Mouse (Mus musculus) heart, embryonic 12.5 days (tissue): ENCODE measurements around the gene 2900026A02Rik. TPM values are rescaled to one million over a fixed set of nuclear protein-coding genes. Genes with fewer than 3 reads are reported as not detected.
A peak's percentile ranks its signal among the peaks of the same experiment; 100 is the strongest.

Source experiments
- ATAC-seq: fragments of 200-750 bp; cut with Nextera tagmentation; 2 replicates; pipeline ENCODE4 v1.8.0; 2017; ENCODE audit warnings: moderate TSS enrichment, moderate library complexity; ENCODE audit not compliant: insufficient number of reproducible peaks, low FRiP score
- H3K27ac ChIP-seq: fragments of 300-500 bp; sonication (generic); 2 replicates; pipeline ENCODE4 v1.5.1; 2016; ENCODE audit warnings: mild to moderate bottlenecking, moderate library complexity; ENCODE audit not compliant: poor library complexity, severe bottlenecking
- H3K27me3 ChIP-seq: fragments of 300-500 bp; sonication (generic); replicated peaks from 2 replicates; pipeline ENCODE4 v1.6.1; 2016; ENCODE audit warnings: mild to moderate bottlenecking, moderate library complexity
- H3K36me3 ChIP-seq: fragments of 300-500 bp; sonication (generic); 2 replicates; pipeline ENCODE4 v1.6.1; 2016; ENCODE audit warnings: mild to moderate bottlenecking, moderate library complexity
- H3K4me1 ChIP-seq: fragments of 300-500 bp; sonication (generic); replicated peaks from 2 replicates; pipeline ENCODE4 v1.6.1; 2016; ENCODE audit warnings: mild to moderate bottlenecking
- H3K4me2 ChIP-seq: fragments of 300-500 bp; sonication (generic); 2 replicates; pipeline ENCODE4 v1.6.1; 2016; ENCODE audit warnings: mild to moderate bottlenecking, moderate library complexity
- H3K4me3 ChIP-seq: fragments of 300-500 bp; sonication (generic); 2 replicates; pipeline ENCODE4 v1.5.1; 2016; ENCODE audit warnings: mild to moderate bottlenecking
- H3K9ac ChIP-seq: fragments of 300-500 bp; sonication (generic); 2 replicates; pipeline ENCODE4 v1.6.1; 2016; ENCODE audit warnings: mild to moderate bottlenecking, moderate library complexity
- H3K9me3 ChIP-seq: fragments of 300-500 bp; sonication (generic); replicated peaks from 2 replicates; pipeline ENCODE4 v1.6.1; 2016; ENCODE audit warnings: mild to moderate bottlenecking, moderate library complexity
- WGBS: fragments of 180-500 bp; shearing (Covaris S2); methylation state at CpG from one replicate; pipeline ENCODE4 v1.1.7; 2016; 5-methylcytosine and 5-hydroxymethylcytosine counted together
- polyA plus RNA-seq: library from polyadenylated mRNA; unstranded; fragments of >200 nt; fragmentation: Nextera tagmentation; extraction: Ambion mirVana; gene quantifications from 2 replicates; pipeline ENCODE4 v1.2.1, GENCODE M21; 2016

The 2900026A02Rik gene
- 20.0 and 22.8 TPM in 2 replicates for polyA plus RNA-seq

DNA sequence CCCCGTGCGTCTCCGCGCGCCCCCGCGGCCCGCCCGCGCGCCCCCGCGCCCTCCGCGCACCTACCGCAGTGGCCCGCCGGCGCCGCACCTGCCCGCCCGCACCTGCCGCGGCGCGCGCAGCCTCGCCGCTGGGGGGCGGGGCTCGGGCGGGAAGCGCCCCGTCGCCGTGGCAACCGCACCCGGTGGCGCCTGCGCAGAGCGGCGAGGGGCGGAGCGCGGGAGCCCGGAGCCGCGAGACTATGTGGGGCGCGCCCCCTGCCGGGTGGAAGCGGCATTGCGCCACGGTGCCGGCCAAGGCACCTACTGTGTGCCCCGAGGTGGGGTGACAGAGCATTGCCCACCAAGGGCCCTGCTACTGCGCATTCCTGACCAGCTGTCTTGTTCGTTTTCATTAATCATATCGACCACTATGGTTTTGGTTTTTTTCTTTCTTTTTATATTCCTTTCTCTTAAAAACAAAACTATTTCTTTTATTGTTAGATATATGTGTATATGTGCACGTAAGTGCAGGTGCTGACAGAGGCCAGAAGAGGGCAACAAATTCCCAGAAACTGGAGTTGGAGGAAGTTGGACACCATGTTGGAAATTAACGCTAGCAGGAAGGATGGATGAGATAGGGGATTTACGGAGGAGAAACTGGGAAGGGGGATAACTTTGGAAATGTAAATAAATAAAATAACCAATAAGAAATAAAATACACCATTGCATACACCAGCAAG is at the start of gene 2900026A02Rik:
Gene 2900026A02Rik, minus strand, starts transcription at position 90 of the 719 bp plus-strand sequence.
- peak; percentile 68 for ATAC-seq

DNA sequence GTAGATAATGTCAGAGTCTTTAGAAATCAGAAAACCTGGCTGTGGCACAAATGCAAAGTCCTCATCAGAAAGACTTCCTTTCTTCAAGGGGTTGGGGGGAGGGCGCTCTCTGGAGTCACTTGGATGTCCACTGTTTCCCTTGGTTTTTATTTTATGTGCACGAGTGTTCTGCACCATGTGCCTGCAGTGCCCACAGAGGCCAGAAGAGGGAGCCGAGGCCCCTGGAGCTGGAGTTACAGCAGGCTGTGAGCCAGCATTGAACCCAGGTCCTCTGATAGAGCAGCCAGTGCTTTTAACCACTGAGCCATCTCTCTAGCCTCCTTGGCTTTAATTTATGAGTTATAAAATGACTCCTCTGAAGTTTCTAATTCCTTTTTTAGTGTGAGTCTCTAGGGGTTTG is 49.0 kb upstream of the 2900026A02Rik start:
- Histone ChIP-seq H3K36me3 (0 out of 2 replicates have a peak, but pooled peaks cover 2% of the 10 kb centered on the region), H3K4me1 (peaks cover 6% of the 10 kb centered on the region), H3K4me3 (no peak overlapping the region), H3K4me2 (no peak overlapping the region), H3K9me3 (peaks cover 5% of the 10 kb centered on the region; the same call in 1 of the 2 replicates), H3K27ac (no peak overlapping the region), H3K9ac (no peak overlapping the region), H3K27me3 (no peaks in the 10 kb centered on the region)
- ATAC-seq: no peak
- WGBS: 69% methylated on average over 3 of the region's 3 CpGs

More for the DNA sequence above, at the start of gene 2900026A02Rik:
- Histone ChIP-seq H3K4me1 (peaks cover 18% of the 10 kb centered on the region), H3K9me3 (no peaks in the 10 kb centered on the region), H3K27ac (no peak within 1 kb of the TSS), H3K4me3 (peak within 1 kb of the TSS; percentile 74), H3K4me2 (peak within 1 kb of the TSS; percentile 100), H3K27me3 (peaks cover 31% of the 10 kb centered on the region), H3K36me3 (no peaks in the 10 kb centered on the region), H3K9ac (peak within 1 kb of the TSS; percentile 83)
- 12% methylated on average over 62 of the region's 62 CpGs for WGBS

DNA sequence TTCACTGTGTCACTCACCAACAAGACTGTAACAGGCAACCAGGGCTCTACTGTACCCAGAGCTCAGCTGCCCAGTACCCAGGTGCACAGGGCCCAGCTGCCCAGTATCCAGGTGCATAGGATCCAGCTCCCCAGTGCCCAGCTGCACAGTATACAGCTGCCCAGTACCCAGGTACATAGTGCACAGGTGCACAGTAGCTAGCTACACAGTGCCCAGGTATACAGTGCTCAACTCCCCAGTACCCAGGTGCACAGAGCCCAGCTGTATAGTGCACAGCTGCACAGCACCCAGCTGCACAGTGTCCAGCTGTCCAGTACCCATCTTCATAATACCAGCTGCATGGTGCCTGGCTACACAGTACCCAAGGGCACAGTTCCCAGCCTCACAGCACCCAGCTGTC is 47.2 kb upstream of the 2900026A02Rik start:
- ATAC-seq: peak; percentile 29; the same call in 1 of the 2 replicates
- no peaks in the 10 kb centered on the region for H3K4me1 ChIP-seq

DNA sequence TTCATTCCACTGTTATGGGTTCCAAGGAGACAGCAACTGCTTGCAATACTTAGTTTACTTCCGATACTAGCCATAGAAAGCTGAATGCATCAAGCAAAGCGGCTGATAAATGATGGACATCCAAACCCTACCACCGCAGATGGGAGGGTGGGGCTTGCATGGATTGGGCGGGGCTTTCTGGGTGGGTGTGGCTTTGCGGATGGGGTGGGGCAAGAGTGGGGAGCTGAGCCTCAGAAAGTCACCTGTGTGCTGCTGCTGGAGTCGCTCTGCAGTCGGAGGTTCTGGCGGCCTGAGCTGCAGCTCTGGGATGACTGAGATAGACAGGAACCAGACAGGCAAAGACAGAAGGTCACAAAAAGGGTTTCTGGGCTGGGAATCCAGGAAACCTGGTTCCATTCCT is 44.6 kb upstream of the 2900026A02Rik start:
- 72% methylated on average over 8 of the region's 8 CpGs for WGBS
- Histone ChIP-seq H3K9me3 (peaks cover 5% of the 10 kb centered on the region), H3K4me2 (no peak overlapping the region), H3K4me1 (no peaks in the 10 kb centered on the region), H3K9ac (no peak overlapping the region), H3K36me3 (0 out of 2 replicates have a peak, but pooled peaks cover 2% of the 10 kb centered on the region), H3K27ac (no peak overlapping the region), H3K27me3 (no peaks in the 10 kb centered on the region), H3K4me3 (no peak overlapping the region)
- ATAC-seq: no peak

More for the DNA sequence above, 47.2 kb upstream of the 2900026A02Rik start:
- H3K4me3 ChIP-seq: no peak overlapping the region
- peaks cover 5% of the 10 kb centered on the region for H3K9me3 ChIP-seq
- no peaks in the 10 kb centered on the region for H3K27me3 ChIP-seq
- H3K36me3 ChIP-seq: 0 out of 2 replicates have a peak, but pooled peaks cover 2% of the 10 kb centered on the region
- no peak overlapping the region for H3K4me2 ChIP-seq
- no peak overlapping the region for H3K27ac ChIP-seq
- no peak overlapping the region for H3K9ac ChIP-seq

DNA sequence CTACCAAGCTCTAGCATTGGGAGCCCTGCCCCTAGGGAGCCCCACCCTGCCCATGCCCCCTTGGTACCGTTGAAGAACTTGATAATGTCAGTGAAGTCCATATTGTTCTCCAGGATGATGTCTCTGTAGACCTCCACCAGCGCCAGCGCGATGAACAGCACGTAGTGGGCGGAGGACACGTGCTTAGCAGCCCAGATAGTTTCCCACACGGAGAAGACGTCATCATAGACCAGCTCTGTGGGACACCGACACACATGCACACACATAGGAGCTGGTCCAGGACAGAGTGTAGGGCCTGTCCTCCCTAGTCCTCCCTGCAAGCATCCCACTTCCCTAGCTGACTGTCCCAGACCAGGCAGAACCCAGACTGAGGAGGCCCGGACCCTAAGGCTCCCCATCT is 29.8 kb upstream of the 2900026A02Rik start:
- 91% methylated on average over 11 of the region's 11 CpGs for WGBS
- H3K4me1 ChIP-seq: peaks cover 6% of the 10 kb centered on the region; the same call in 1 of the 2 replicates
- no peaks in the 10 kb centered on the region for H3K27me3 ChIP-seq
- H3K4me2 ChIP-seq: no peak overlapping the region
- no peak overlapping the region for H3K9ac ChIP-seq
- H3K9me3 ChIP-seq: no peaks in the 10 kb centered on the region
- ATAC-seq: no peak
- H3K36me3 ChIP-seq: no peaks in the 10 kb centered on the region
- H3K4me3 ChIP-seq: no peak overlapping the region
- no peak overlapping the region for H3K27ac ChIP-seq

DNA sequence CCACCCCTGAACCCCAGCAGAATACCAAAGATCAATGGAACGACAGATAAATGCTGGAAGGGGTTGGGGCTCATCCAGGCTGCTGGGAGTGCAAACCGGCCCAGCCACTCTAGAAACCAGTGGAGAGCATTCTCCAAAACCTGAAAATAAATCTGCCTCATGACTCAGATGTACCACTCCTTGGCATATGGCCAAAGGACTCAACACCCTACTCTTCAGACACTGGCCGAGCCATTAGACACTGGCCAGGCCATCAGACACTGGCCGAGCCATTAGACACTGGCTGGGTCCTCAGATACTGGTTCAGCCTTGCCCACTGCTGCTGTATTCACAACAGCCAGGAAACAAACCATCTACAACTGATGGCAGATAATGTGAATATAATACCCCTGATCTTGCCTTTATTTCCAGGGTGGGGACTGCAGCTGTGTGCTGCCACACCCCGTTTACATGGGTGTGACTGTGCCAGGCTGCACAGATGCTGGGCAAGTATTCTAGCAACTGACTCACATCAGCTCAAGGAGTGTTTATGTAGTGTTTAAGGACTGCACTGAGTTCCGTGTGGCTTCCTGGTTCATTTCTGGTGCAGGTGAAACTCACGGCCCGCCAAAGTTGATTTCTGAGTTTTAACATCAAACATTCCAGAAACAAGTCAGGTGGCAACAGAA is 28.4 kb upstream of the 2900026A02Rik start:
- H3K36me3 ChIP-seq: no peaks in the 10 kb centered on the region
- no peak overlapping the region for H3K4me2 ChIP-seq
- H3K9me3 ChIP-seq: no peaks in the 10 kb centered on the region
- peaks cover 6% of the 10 kb centered on the region; the same call in 1 of the 2 replicates for H3K4me1 ChIP-seq
- no peak overlapping the region for H3K4me3 ChIP-seq
- peak; percentile 66; the same call in 1 of the 2 replicates for ATAC-seq
- H3K27ac ChIP-seq: no peak overlapping the region
- WGBS: 57% methylated on average over 8 of the region's 8 CpGs
- H3K9ac ChIP-seq: no peak overlapping the region
- H3K27me3 ChIP-seq: no peaks in the 10 kb centered on the region

DNA sequence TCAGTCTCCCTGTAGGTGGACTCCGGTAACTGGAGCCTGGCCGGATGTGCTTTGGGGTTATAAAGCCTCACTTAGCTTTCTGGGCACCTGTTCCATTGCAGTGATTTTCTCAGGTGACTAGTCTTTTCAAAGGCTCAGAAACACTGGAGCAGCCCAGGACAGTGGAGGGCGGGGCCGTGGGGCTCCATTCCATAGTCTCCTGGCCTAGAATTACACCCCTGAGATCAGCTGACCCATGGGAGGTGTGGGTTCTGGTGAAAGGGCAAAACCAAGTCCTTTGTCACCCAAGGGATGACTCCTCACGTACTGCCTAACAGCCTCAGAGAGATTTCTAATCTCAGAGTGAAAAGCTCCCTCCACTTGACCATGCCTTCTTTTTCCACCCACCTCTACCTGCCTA is 9.2 kb upstream of the 2900026A02Rik start:
- H3K36me3 ChIP-seq: no peaks in the 10 kb centered on the region
- peaks cover 8% of the 10 kb centered on the region for H3K4me1 ChIP-seq
- H3K4me2 ChIP-seq: no peak overlapping the region
- H3K27ac ChIP-seq: no peak overlapping the region
- no peak overlapping the region for H3K4me3 ChIP-seq
- no peak overlapping the region for H3K9ac ChIP-seq
- 74% methylated on average over 5 of the region's 5 CpGs for WGBS
- 0 out of 2 replicates have a peak, but pooled peaks cover 11% of the 10 kb centered on the region for H3K27me3 ChIP-seq
- no peaks in the 10 kb centered on the region for H3K9me3 ChIP-seq
- ATAC-seq: no peak

DNA sequence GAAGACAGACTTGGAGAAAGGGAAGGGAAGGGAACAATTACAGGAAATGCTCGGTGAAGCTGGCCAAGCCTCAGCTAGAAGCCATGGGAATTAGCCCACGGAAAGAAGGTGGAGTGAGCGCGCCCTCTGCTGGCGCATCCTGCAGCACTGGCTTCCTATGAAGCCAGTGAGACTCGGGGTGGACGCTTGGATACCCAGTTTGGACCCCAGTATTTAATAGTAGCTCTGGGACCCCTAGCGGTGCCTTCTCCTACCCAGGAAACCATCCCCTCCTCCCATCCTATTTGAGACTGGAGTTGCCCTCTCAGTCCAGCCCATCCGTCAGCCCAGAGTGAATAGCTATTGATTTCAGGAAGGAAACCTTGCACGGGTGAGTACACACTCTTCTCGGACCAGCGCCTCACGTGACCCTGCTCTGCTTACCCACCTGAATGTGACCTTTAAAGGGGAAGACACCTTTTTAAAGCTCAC is 5.6 kb upstream of the 2900026A02Rik start, which contains the start of gene Tmem211:
Gene Tmem211, plus strand, starts transcription at position 278 of the 471 bp plus-strand sequence.
- Histone ChIP-seq H3K4me2 (peak within 1 kb of the TSS; percentile 63), H3K9ac (peak within 1 kb of the TSS; percentile 33; the same call in 1 of the 2 replicates), H3K9me3 (no peaks in the 10 kb centered on the region), H3K4me1 (peaks cover 8% of the 10 kb centered on the region), H3K27ac (peak within 1 kb of the TSS; percentile 67), H3K36me3 (no peaks in the 10 kb centered on the region), H3K27me3 (peaks cover 18% of the 10 kb centered on the region; the same call in 1 of the 2 replicates), H3K4me3 (peak within 1 kb of the TSS; percentile 30)
- peak; percentile 71 for ATAC-seq
- WGBS: 1% methylated on average over 13 of the region's 13 CpGs

DNA sequence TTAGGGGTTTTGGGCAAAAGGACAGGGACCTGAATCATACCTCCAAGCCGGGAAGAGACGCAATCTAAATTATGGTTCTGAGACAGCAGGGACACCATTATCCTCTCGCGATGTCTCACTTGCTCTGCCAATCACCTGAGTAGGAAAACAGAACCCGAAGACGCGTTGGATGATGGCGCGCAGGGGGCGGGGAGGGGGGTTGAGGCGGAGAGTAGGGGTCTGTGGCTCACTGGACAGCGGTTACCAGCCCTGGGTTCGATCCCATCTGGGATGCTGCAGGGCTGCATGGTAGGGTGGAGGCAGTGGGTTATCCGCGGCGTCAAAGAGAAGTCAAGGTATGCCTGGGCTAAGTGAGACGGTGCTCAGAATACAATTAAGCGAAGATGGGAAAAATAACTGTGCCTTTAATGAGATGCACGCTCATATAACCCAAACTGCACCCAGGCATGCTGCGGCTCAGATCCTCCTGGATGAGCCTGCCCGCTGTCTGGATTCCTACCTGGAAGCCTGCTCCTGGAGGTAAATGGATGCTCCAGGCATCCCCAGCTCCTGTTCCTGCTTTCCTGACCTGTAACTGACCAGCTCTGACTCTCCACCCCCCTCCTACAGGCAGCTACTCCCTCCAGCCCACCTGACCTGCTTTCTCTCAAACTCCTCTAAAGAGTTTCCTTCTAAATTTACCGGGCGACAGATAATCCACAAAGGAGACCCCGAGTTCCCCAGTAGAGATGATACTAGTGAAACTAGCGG is 4.8 kb upstream of the 2900026A02Rik start:
- 0 out of 2 replicates have a peak overlapping the region, but pooled peaks have one; percentile 33 for H3K9ac ChIP-seq
- no peaks in the 10 kb centered on the region for H3K9me3 ChIP-seq
- H3K4me3 ChIP-seq: peak overlapping the region; percentile 30
- peak overlapping the region; percentile 67 for H3K27ac ChIP-seq
- peak overlapping the region; percentile 63 for H3K4me2 ChIP-seq
- H3K4me1 ChIP-seq: peaks cover 8% of the 10 kb centered on the region
- ATAC-seq: no peak
- H3K27me3 ChIP-seq: peaks cover 18% of the 10 kb centered on the region; the same call in 1 of the 2 replicates
- 21% methylated on average over 25 of the region's 25 CpGs for WGBS
- no peaks in the 10 kb centered on the region for H3K36me3 ChIP-seq

DNA sequence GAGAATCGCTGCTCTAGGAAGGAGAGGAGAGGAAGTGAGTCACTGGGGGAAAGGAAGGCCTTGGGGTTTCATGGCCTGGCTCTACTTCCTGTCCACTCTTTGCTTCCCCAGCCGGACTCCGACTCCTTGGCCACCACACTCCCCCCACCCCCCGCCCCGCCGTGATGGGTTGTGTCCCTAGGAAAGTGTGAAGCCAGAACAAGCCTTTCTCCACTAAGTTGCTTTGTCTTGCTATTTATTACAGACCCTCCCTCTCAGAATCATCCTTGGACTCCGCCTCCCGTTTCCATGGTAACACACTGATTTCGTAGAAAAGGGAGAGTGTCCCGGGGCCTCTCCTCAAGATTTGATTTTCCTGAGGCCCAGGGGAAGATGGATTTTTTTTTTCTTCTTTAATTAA is 4.2 kb upstream of the 2900026A02Rik start:
- Histone ChIP-seq H3K4me2 (no peak overlapping the region), H3K27me3 (peaks cover 18% of the 10 kb centered on the region; the same call in 1 of the 2 replicates), H3K36me3 (no peaks in the 10 kb centered on the region), H3K27ac (peak overlapping the region; percentile 35; the same call in 1 of the 2 replicates), H3K4me1 (peaks cover 13% of the 10 kb centered on the region), H3K9ac (no peak overlapping the region), H3K9me3 (no peaks in the 10 kb centered on the region), H3K4me3 (no peak overlapping the region)
- WGBS: 25% methylated on average over 10 of the region's 10 CpGs
- no peak for ATAC-seq
